Mouse (Mus musculus) G1E (cell line): ENCODE measurements around the gene Cntn4.

Experiments
- CTCF ChIP-seq: IDR thresholded peaks from 2 replicates; pipeline ENCODE4 v1.5.1; 2012; ENCODE audit warnings: low read depth, low read length, inconsistent platforms, mixed read lengths
- GATA1 ChIP-seq: IDR thresholded peaks from 2 replicates; pipeline ENCODE4 v1.6.1; 2012; ENCODE audit warnings: borderline replicate concordance, low read length, inconsistent platforms, mixed read lengths
- TAL1 ChIP-seq: conservative IDR thresholded peaks from 2 replicates; pipeline ENCODE4 v1.6.1; 2012; ENCODE audit warnings: low read depth, low read length, inconsistent platforms, mixed read lengths

DNA sequence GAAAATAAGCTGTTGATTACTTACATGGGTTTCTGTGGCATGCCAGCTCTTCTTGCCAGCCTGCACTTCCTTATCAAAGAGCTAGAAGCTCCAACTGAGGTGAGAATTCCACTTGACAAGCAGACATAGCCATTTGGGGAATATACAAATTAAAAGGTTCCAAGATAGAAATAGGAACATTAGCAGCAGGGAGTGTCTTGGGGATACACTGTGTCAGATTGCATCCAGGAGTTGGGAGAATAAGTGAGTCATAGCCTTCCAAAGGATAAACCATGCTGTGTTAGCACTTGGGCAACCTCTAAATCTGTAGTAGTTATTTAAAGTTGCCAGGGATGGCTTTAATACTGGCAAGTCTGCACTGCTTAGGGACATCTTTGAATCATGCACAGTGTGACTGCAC, 263.1 kb downstream of the Cntn4 start:
- TF ChIP-seq CTCF = no peak
- TF ChIP-seq GATA1 = no peak
- no peak for TF ChIP-seq TAL1
